Mouse (Mus musculus) limb, embryonic 12.5 days (tissue): ENCODE data around the gene Fam207a. TPM values are rescaled to one million over a fixed set of nuclear protein-coding genes. Genes with fewer than 3 reads are reported as not detected.

ENCODE experiments used
- polyA plus RNA-seq: library from polyadenylated mRNA; unstranded; fragments of >200 nt; fragmentation: Nextera tagmentation; extraction: Ambion mirVana; gene quantifications from 2 replicates; pipeline ENCODE4 v1.2.1, GENCODE M21; 2016

Gene Fam207a
- polyA plus RNA-seq, 1 experiment from 2014 or later = 46.9 TPM

Other genes with a start within 250 kb of the Fam207a start
- gene Adarb1, start 97.5 kb downstream of the Fam207a start, polyA plus RNA-seq = 6.4 and 7.6 TPM in 2 replicates
- 0.98 and 1.0 TPM in 2 replicates for gene Itgb2, start 14.5 kb upstream of the Fam207a start, polyA plus RNA-seq
- 83.6 and 84.0 TPM in 2 replicates for gene Pttg1ip, start 65.9 kb upstream of the Fam207a start, polyA plus RNA-seq
- 345 and 359 TPM in 2 replicates for gene Sumo3, start 90.3 kb upstream of the Fam207a start, polyA plus RNA-seq
- 9.7 and 12.0 TPM in 2 replicates for gene Gm49325, start 90.4 kb upstream of the Fam207a start, polyA plus RNA-seq
- 75.4 and 79.3 TPM in 2 replicates for gene Ube2g2, start 106.5 kb upstream of the Fam207a start, polyA plus RNA-seq
- gene Tspear, start 170.8 kb upstream of the Fam207a start, polyA plus RNA-seq = 0.50 and 1.3 TPM in 2 replicates
- gene Gm19402, start 175.0 kb upstream of the Fam207a start, polyA plus RNA-seq = not detected in 2 replicates
- not detected in 2 replicates for gene Gm9508, start 181.4 kb upstream of the Fam207a start, polyA plus RNA-seq
- not detected in 2 replicates for gene Gm10272, start 190.8 kb upstream of the Fam207a start, polyA plus RNA-seq
- not detected in 2 replicates for gene Gm10024, start 195.7 kb upstream of the Fam207a start, polyA plus RNA-seq
- not detected in 2 replicates for gene Gm10142, start 200.0 kb upstream of the Fam207a start, polyA plus RNA-seq
- not detected in 2 replicates for gene Krtap12-1, start 204.8 kb upstream of the Fam207a start, polyA plus RNA-seq
- gene Gm10100, start 210.7 kb upstream of the Fam207a start, polyA plus RNA-seq = not detected in 2 replicates
- not detected in 2 replicates for gene Gm18596, start 226.9 kb upstream of the Fam207a start, polyA plus RNA-seq
- gene Gm9736, start 235.6 kb upstream of the Fam207a start, polyA plus RNA-seq = not detected in 2 replicates
- gene Gm3233, start 243.9 kb upstream of the Fam207a start, polyA plus RNA-seq = not detected in 2 replicates